Mouse (Mus musculus): ENCODE results near the gene Dnajc17. TPM values are rescaled to one million over a fixed set of nuclear protein-coding genes. Genes with fewer than 3 reads are reported as not detected.

Dnajc17 gene
- polyA plus RNA-seq, 1 experiment = 7.1 TPM

DNA sequence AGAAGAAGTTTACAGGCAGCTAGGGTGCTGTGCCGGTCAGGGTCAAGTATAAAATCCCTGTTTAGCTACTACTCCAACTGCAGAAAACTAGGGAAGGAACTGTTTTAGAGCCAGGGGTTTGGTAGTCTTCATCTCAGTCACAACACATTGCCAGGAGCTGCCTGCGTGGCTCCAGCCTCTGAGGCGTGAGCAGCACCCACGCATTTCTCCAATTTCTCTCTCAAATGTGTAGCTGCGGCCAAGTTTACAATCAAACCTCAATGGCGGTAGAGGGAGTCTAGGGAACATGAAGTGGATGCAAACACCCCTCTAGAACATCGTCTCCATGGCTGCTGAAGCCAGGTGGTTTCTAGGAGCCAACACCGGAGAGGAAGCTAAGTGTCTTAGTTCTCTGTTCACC is 60.8 kb downstream of the Dnajc17 start:
- H3K36me3 ChIP-seq (ENCODE audit: control insufficient read depth, insufficient read depth, low read length) = peaks cover 45% of the 10 kb centered on the region
- WGBS = 95% methylated on average over 8 of the region's 8 CpGs
- H3K4me1 ChIP-seq (replicated peaks; ENCODE audit: control insufficient read depth, insufficient read depth, low read length) = no peaks in the 10 kb centered on the region
- no peak overlapping the region for H3K4me3 ChIP-seq (ENCODE audit: control insufficient read depth, insufficient read depth, low read length)
- no peak overlapping the region for H3K27ac ChIP-seq (ENCODE audit: control insufficient read depth, insufficient read depth, low read length)
- DNase-seq = no peak
- H3K27me3 ChIP-seq (ENCODE audit: control insufficient read depth, insufficient read depth, low read length) = no peaks in the 10 kb centered on the region
- TF ChIP-seq CTCF (IDR thresholded peaks at IDR 0.05; ENCODE audit: borderline replicate concordance, control insufficient read depth, extremely low read depth, insufficient read depth, low read length, poor library complexity) = no peak
- TF ChIP-seq POLR2A (IDR thresholded peaks at IDR 0.05; ENCODE audit: control insufficient read depth, extremely low read depth, insufficient read depth, low read length, poor library complexity) = no peak

DNA sequence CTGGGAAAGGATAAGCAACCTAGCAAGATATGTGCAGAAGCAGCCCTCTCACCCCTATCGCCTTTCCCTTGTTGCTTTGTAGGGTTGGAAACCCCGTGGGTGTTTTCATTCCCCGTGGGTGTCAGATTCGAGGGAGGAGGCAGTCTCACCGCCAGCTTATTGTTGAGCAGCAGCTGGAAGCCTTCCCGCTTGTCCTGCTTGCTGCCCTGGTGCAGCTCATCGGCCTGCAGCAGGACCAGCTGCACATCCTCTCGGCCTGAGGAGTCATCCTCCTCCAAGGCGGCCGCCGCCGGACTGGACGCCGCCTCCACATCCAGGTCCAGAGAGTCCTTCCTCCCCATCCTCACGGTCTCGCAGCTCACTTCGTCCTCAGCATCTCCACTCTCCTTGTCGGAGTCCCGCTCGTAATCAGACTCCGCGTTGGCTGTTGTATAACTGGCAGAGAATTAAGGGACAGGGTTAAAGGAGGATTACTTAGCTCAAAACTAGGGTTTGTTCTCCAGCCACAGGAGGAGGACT is 61.4 kb downstream of the Dnajc17 start:
- 95% methylated on average over 22 of the region's 22 CpGs for WGBS
- DNase-seq = no peak

DNA sequence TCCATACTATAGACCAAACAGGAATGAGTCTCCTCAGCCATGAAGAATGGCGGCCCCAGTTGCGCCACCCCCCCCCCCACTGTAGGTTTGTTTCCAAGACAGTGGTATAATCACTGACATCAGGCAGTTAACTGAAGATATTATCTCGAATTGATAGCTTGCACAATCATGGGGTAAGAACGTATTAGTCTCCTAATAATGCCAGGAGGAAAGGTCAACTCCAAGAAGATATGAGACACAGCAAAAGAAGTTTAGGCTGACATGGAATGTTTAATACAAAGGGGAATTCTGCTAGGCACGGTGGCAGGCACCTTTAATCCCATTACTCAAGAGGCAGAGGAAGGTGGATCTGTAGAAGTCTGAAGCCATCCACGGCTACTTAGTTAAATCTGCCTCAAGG is 62.2 kb downstream of the Dnajc17 start:
- TF ChIP-seq CTCF (IDR thresholded peaks at IDR 0.05; ENCODE audit: borderline replicate concordance, control insufficient read depth, extremely low read depth, insufficient read depth, low read length, poor library complexity) = no peak
- no peak for TF ChIP-seq POLR2A (IDR thresholded peaks at IDR 0.05; ENCODE audit: control insufficient read depth, extremely low read depth, insufficient read depth, low read length, poor library complexity)
- Histone ChIP-seq H3K36me3 (ENCODE audit: control insufficient read depth, insufficient read depth, low read length) (peaks cover 56% of the 10 kb centered on the region), H3K27me3 (ENCODE audit: control insufficient read depth, insufficient read depth, low read length) (no peaks in the 10 kb centered on the region), H3K4me1 (replicated peaks; ENCODE audit: control insufficient read depth, insufficient read depth, low read length) (no peaks in the 10 kb centered on the region), H3K27ac (ENCODE audit: control insufficient read depth, insufficient read depth, low read length) (no peak overlapping the region), H3K4me3 (ENCODE audit: control insufficient read depth, insufficient read depth, low read length) (no peak overlapping the region)
- DNase-seq = no peak
- 95% methylated on average over 6 of the region's 6 CpGs for WGBS

More for the DNA sequence above, 61.4 kb downstream of the Dnajc17 start:
- Histone ChIP-seq H3K36me3 (ENCODE audit: control insufficient read depth, insufficient read depth, low read length) (peaks cover 48% of the 10 kb centered on the region), H3K4me3 (ENCODE audit: control insufficient read depth, insufficient read depth, low read length) (no peak overlapping the region), H3K27me3 (ENCODE audit: control insufficient read depth, insufficient read depth, low read length) (no peaks in the 10 kb centered on the region), H3K27ac (ENCODE audit: control insufficient read depth, insufficient read depth, low read length) (no peak overlapping the region), H3K4me1 (replicated peaks; ENCODE audit: control insufficient read depth, insufficient read depth, low read length) (no peaks in the 10 kb centered on the region)
- no peak for TF ChIP-seq POLR2A (IDR thresholded peaks at IDR 0.05; ENCODE audit: control insufficient read depth, extremely low read depth, insufficient read depth, low read length, poor library complexity)
- TF ChIP-seq CTCF (IDR thresholded peaks at IDR 0.05; ENCODE audit: borderline replicate concordance, control insufficient read depth, extremely low read depth, insufficient read depth, low read length, poor library complexity) = no peak

DNA sequence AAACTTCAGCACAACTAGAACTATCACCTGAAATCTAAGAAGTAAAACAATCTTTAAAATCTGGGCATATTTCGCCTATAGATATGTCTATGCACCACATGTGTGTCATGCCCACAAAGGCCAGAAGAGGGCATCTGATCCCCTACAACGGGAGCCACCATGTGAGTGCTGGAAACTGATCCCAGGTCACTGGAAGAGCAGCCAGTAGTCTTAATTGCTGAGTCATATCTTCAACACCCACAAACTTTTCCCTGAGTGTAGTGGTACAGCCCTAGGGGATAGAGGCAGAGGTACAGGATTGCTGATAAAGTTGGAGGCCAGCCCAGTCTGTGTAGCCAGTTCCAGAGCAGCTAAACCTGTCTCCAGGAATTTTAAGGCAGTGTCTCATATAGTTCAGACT is 63.4 kb downstream of the Dnajc17 start:
- Histone ChIP-seq H3K27me3 (ENCODE audit: control insufficient read depth, insufficient read depth, low read length) (no peaks in the 10 kb centered on the region), H3K4me1 (replicated peaks; ENCODE audit: control insufficient read depth, insufficient read depth, low read length) (no peaks in the 10 kb centered on the region), H3K27ac (ENCODE audit: control insufficient read depth, insufficient read depth, low read length) (no peak overlapping the region), H3K36me3 (ENCODE audit: control insufficient read depth, insufficient read depth, low read length) (peaks cover 51% of the 10 kb centered on the region), H3K4me3 (ENCODE audit: control insufficient read depth, insufficient read depth, low read length) (no peak overlapping the region)
- DNase-seq = no peak
- WGBS = 88% methylated on average over 2 of the region's 2 CpGs
- TF ChIP-seq POLR2A (IDR thresholded peaks at IDR 0.05; ENCODE audit: control insufficient read depth, extremely low read depth, insufficient read depth, low read length, poor library complexity) (no peak), CTCF (IDR thresholded peaks at IDR 0.05; ENCODE audit: borderline replicate concordance, control insufficient read depth, extremely low read depth, insufficient read depth, low read length, poor library complexity) (no peak)

DNA sequence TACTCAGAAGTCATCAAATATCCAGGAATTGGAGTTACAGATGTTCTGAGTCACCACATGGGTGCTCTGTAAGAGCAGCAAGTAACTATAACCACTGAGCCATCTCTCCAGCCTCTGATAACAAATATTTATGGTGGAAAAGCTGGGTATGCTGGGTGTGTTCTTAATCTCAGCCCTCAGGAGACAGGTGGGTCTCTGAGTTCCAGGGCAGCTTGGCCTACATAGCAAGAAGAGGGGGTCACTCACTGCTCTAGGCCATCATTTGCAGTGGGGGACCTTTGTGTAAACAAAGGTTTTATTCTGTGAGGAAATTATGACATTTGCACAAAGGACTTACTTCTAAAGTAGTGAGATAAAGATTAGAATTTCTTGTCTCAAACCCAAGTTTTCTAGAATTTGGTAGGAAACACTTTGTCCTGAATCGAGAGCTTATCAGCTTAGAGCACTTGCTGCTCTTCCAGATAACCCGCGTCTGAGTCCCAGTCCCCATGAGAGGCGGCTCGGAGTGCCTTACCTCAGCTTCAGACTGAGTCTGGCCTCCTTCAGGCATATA is 72.2 kb downstream of the Dnajc17 start:
- DNase-seq = no peak
- TF ChIP-seq CTCF (IDR thresholded peaks at IDR 0.05; ENCODE audit: borderline replicate concordance, control insufficient read depth, extremely low read depth, insufficient read depth, low read length, poor library complexity) (no peak), POLR2A (IDR thresholded peaks at IDR 0.05; ENCODE audit: control insufficient read depth, extremely low read depth, insufficient read depth, low read length, poor library complexity) (no peak)
- no peaks in the 10 kb centered on the region for H3K4me1 ChIP-seq (replicated peaks; ENCODE audit: control insufficient read depth, insufficient read depth, low read length)
- WGBS = 95% methylated on average over 5 of the region's 5 CpGs
- peaks cover 50% of the 10 kb centered on the region for H3K36me3 ChIP-seq (ENCODE audit: control insufficient read depth, insufficient read depth, low read length)
- H3K27ac ChIP-seq (ENCODE audit: control insufficient read depth, insufficient read depth, low read length) = no peak overlapping the region
- H3K4me3 ChIP-seq (ENCODE audit: control insufficient read depth, insufficient read depth, low read length) = no peak overlapping the region
- H3K27me3 ChIP-seq (ENCODE audit: control insufficient read depth, insufficient read depth, low read length) = no peaks in the 10 kb centered on the region

Other genes with a start within 250 kb of the Dnajc17 start
- 6.1 and 7.1 TPM in 2 replicates for gene Ccdc32, start 179.4 kb downstream of the Dnajc17 start, polyA plus RNA-seq (2012; rRNA removed)
- gene Rpusd2, start 174.0 kb downstream of the Dnajc17 start, polyA plus RNA-seq (2012; rRNA removed) = 7.8 and 10.4 TPM in 2 replicates
- 3.8 and 4.8 TPM in 2 replicates for gene Knl1, start 161.7 kb downstream of the Dnajc17 start, polyA plus RNA-seq (2012; rRNA removed)
- gene Rad51, start 96.0 kb downstream of the Dnajc17 start, polyA plus RNA-seq (2012; rRNA removed) = 22.1 and 33.4 TPM in 2 replicates
- 19.3 and 21.6 TPM in 2 replicates for gene Rmdn3, start 51.8 kb downstream of the Dnajc17 start, polyA plus RNA-seq (2012; rRNA removed)
- gene Gchfr, start 41.0 kb downstream of the Dnajc17 start, polyA plus RNA-seq (2012; rRNA removed) = 12.5 and 16.3 TPM in 2 replicates
- 0.70 and 1.1 TPM in 2 replicates for gene Gm14137, start 34.3 kb downstream of the Dnajc17 start, polyA plus RNA-seq (2012; rRNA removed)
- 56.2 and 60.9 TPM in 2 replicates for gene Zfyve19, start 178 bp downstream of the Dnajc17 start, polyA plus RNA-seq (2012; rRNA removed)
- 0.42 and 0.92 TPM in 2 replicates for gene Ppp1r14d, start 21.1 kb upstream of the Dnajc17 start, polyA plus RNA-seq (2012; rRNA removed)
- gene Spint1, start 28.6 kb upstream of the Dnajc17 start, polyA plus RNA-seq (2012; rRNA removed) = 21.2 and 22.0 TPM in 2 replicates
- 2.6 and 3.5 TPM in 2 replicates for gene Rhov, start 62.5 kb upstream of the Dnajc17 start, polyA plus RNA-seq (2012; rRNA removed)
- gene Vps18, start 79.9 kb upstream of the Dnajc17 start, polyA plus RNA-seq (2012; rRNA removed) = 28.4 and 30.5 TPM in 2 replicates
- 17.6 and 18.9 TPM in 2 replicates for gene Dll4, start 117.0 kb upstream of the Dnajc17 start, polyA plus RNA-seq (2012; rRNA removed)
- 1.1 TPM in 2 replicates for gene Chac1, start 142.4 kb upstream of the Dnajc17 start, polyA plus RNA-seq (2012; rRNA removed)

Data from thymus, adult 2 months (tissue).